Mouse (Mus musculus) bone marrow, adult 2 months (tissue): Measurements from ENCODE around the gene Ada.

Experiments used
- CTCF ChIP-seq: fragments of 200-500 bp; IDR thresholded peaks from 2 replicates; pipeline ENCODE4 v1.5.1; 2011; ENCODE audit warnings: low read length, control low read depth; ENCODE audit not compliant: control insufficient read depth, insufficient read depth
- POLR2A ChIP-seq: fragments of 200-500 bp; IDR thresholded peaks from 2 replicates; pipeline ENCODE4 v1.6.1; 2011; ENCODE audit warnings: low read depth, mild to moderate bottlenecking, control low read depth, low read length, borderline replicate concordance; ENCODE audit not compliant: control insufficient read depth

DNA sequence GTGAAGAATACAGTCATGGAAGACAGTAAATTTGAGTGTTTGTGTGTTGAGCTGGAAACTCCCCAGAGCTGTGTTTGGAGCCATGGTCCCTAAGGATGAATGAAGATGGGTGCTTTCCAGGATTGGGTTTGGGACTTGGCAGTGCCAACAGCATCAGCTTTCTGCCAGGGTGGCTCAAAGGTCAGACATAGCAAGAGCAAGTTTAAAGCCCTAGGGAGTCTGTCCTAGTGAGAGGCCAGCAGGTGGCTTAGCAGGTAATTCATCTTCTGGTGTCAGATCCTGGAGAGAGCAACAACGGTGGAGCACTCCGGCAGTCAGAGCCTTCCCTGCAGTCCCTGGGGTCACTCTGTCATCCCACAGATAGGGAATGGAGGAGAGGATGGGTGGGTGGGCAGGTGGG, 31.5 kb downstream of the Ada start:
- TF ChIP-seq CTCF (no peak), POLR2A (no peak)
